Mouse (Mus musculus): ENCODE measurements at regions not wholly inside any gene's neighbourhood (a gene's known extent, or its start where the extent isn't known, plus 50 kb on each side); places are given as distances from the start of the nearest gene placed in this dataset.

DNA sequence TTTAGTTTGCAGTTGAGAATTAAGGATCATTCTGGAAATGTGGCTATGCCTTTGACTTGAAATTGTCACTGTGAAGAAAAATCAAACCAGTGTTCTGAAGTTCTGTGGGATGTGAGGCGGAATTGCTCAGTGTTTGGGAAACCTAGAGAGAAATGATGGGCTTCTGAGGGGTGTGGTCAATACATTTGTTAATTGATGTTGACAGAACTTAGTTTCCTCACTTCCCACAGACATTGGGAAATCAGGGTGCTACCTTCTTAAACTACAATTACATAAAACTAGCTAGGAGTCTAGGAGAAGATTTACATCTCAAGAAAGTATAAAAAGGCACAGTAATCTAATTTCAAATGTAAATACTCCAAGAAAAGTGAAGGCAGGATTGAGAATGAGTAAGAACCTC, 151.1 kb upstream of the Tusc1 start:
- Histone ChIP-seq H3K27ac (no peak overlapping the region), H3K9ac (no peak overlapping the region), H3K9me3 (replicated peaks) (no peaks in the 10 kb centered on the region), H3K4me2 (replicated peaks) (no peak overlapping the region), H3K27me3 (no peaks in the 10 kb centered on the region), H3K4me1 (no peaks in the 10 kb centered on the region), H3K36me3 (no peaks in the 10 kb centered on the region), H3K4me3 (no peak overlapping the region)
- WGBS: 87% methylated on average over 1 of the region's 1 CpGs
- no peak for ATAC-seq (ENCODE audit: low FRiP score)

DNA sequence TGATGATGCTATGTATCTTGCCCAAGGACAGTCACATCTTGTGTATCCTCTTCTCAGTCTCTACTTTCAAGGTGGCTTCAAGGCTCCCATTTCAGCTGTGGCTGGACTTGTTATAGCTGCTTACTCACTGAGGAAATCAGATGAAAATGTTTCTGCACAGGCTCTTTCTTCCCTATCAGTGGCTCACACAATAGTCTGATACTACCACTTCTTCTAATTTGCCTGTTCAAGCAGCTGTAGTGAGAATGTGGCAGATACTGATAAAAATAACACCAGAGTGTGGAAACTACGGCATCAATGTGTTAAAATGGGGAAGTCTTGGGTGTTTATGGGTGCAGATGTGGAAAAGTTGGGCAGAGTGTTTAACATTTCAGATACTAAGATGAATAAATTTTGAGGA, 145.9 kb upstream of the Tusc1 start:
- Histone ChIP-seq H3K27ac (no peak overlapping the region), H3K9me3 (replicated peaks) (no peaks in the 10 kb centered on the region), H3K4me3 (no peak overlapping the region), H3K4me2 (replicated peaks) (no peak overlapping the region), H3K36me3 (no peaks in the 10 kb centered on the region), H3K9ac (no peak overlapping the region), H3K27me3 (no peaks in the 10 kb centered on the region), H3K4me1 (no peaks in the 10 kb centered on the region)
- 91% methylated on average over 1 of the region's 1 CpGs for WGBS
- ATAC-seq (ENCODE audit: low FRiP score): no peak

DNA sequence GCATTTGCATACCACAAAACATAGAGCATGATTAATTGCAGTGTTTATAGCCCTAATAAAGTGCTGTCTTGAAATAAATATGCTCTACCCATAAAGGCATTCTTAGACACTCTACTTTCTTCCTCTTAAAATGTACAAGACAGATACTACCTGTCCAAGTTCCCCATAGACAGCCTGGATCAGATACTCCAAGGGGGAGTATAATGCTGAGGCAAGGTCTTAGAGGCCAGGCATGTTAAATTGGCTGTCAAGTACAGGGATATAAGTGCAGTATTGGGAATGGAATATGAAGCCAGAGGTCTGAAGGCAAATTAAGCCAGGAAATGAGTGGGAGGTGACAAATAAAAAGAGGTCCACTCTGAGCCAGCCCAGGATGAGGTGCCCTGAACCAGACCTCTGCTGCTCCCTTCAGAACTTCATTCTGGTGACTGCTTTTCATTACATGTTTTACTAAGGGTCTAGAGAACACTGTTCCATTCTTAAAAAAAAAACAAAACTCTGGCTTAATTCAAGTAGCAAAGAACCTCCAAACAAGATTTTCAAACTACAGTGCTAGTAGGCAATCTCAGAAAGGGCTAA, 142.0 kb upstream of the Tusc1 start:
- Histone ChIP-seq H3K4me1 (no peaks in the 10 kb centered on the region), H3K9me3 (replicated peaks) (no peaks in the 10 kb centered on the region), H3K27me3 (no peaks in the 10 kb centered on the region), H3K4me2 (replicated peaks) (no peak overlapping the region), H3K36me3 (no peaks in the 10 kb centered on the region), H3K27ac (no peak overlapping the region), H3K9ac (no peak overlapping the region), H3K4me3 (no peak overlapping the region)
- no peak for ATAC-seq (ENCODE audit: low FRiP score)

DNA sequence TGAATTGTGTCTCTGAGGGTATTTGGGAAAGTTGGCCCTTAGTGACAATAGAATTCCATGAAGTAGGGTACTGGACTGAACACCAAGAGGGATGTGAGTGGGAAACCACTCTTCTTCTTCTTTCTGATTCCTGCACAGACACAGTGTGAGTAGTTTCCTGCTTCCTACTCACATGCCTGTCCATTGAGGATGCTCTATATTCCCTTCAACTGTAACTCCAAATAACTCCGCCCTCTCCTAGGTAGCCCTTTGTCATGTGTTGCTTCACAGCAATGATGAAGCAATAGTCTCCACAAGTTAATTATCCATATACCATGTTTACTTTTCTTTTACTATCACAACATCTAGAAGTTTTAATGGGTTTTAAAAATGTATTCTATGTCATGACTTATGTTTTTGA, 132.7 kb upstream of the Tusc1 start:
- WGBS: 97% methylated on average over 1 of the region's 1 CpGs
- H3K9me3 ChIP-seq (replicated peaks): no peaks in the 10 kb centered on the region
- H3K27me3 ChIP-seq: no peaks in the 10 kb centered on the region
- no peak overlapping the region for H3K4me2 ChIP-seq (replicated peaks)
- no peak for ATAC-seq (ENCODE audit: low FRiP score)
- no peaks in the 10 kb centered on the region for H3K4me1 ChIP-seq
- H3K27ac ChIP-seq: no peak overlapping the region
- H3K36me3 ChIP-seq: no peaks in the 10 kb centered on the region
- H3K4me3 ChIP-seq: no peak overlapping the region
- no peak overlapping the region for H3K9ac ChIP-seq

DNA sequence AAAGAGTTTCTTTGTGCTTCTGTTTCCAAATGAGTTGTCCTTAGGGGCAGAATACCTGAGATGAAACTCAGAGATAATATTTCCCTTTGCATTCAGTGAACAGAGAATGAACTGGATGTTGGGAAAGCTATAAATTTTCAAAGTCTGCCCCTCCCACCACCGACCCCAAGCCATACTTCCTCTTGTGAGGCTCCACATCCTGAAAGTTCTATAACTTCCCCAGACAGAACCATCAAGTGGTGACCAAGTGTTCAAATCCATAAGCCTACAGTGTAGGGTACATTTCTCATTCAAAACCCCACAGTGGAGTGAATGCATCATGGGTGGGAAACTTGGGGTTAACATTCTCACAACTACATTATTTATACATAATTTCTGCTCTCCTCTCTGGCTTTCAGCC, 132.1 kb upstream of the Tusc1 start:
- Histone ChIP-seq H3K4me2 (replicated peaks) (no peak overlapping the region), H3K36me3 (no peaks in the 10 kb centered on the region), H3K27ac (no peak overlapping the region), H3K27me3 (no peaks in the 10 kb centered on the region), H3K4me1 (no peaks in the 10 kb centered on the region), H3K4me3 (no peak overlapping the region), H3K9ac (no peak overlapping the region), H3K9me3 (replicated peaks) (no peaks in the 10 kb centered on the region)
- 63% methylated on average over 1 of the region's 1 CpGs for WGBS
- ATAC-seq (ENCODE audit: low FRiP score): no peak

DNA sequence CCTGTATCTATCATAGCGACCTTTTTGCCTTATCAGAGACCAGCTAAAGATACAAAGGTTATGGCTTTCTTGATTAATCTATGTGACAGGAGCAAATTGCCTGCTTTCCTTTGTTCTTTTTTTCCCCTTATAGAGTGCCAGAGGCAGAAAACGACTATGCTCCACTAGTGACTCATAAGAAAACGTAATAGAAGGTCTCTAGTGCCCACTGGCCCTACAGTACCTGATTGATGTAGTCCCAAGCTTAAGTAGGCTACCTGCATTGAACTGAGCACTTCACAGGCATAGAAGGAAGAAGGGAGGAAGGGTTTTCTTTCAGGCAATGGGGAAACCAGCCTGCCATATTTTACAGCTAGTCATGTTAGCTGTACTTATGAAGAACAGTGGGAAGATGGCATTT, 116.0 kb upstream of the Tusc1 start:
- 56% methylated on average over 3 of the region's 3 CpGs for WGBS
- H3K36me3 ChIP-seq: no peaks in the 10 kb centered on the region
- ATAC-seq (ENCODE audit: low FRiP score): no peak
- H3K27ac ChIP-seq: no peak overlapping the region
- H3K4me2 ChIP-seq (replicated peaks): no peak overlapping the region
- H3K4me1 ChIP-seq: no peaks in the 10 kb centered on the region
- no peaks in the 10 kb centered on the region for H3K9me3 ChIP-seq (replicated peaks)
- no peak overlapping the region for H3K9ac ChIP-seq
- no peak overlapping the region for H3K4me3 ChIP-seq
- no peaks in the 10 kb centered on the region for H3K27me3 ChIP-seq

DNA sequence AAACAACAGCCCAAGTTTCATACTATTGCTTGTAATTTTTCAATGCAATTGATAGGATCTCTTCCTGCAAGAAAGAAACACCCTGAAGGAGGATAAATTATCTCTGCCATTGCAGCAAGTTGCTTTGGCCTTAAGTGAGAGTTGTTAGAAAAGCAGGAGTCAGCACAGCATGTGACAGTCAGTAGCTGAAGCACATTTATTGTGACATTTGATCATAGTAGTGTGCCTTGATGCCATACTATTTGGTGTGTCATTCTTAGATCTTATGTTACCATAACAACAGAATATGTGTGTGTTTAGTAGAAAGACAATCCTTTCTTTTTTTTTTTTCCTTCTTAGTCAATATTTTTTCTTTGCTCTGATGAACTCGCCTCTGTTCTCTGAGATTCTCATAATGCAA, 115.5 kb upstream of the Tusc1 start:
- 90% methylated on average over 1 of the region's 1 CpGs for WGBS
- Histone ChIP-seq H3K27ac (no peak overlapping the region), H3K4me2 (replicated peaks) (no peak overlapping the region), H3K36me3 (no peaks in the 10 kb centered on the region), H3K27me3 (no peaks in the 10 kb centered on the region), H3K4me1 (no peaks in the 10 kb centered on the region), H3K9me3 (replicated peaks) (no peaks in the 10 kb centered on the region), H3K9ac (no peak overlapping the region), H3K4me3 (no peak overlapping the region)
- ATAC-seq (ENCODE audit: low FRiP score): no peak

DNA sequence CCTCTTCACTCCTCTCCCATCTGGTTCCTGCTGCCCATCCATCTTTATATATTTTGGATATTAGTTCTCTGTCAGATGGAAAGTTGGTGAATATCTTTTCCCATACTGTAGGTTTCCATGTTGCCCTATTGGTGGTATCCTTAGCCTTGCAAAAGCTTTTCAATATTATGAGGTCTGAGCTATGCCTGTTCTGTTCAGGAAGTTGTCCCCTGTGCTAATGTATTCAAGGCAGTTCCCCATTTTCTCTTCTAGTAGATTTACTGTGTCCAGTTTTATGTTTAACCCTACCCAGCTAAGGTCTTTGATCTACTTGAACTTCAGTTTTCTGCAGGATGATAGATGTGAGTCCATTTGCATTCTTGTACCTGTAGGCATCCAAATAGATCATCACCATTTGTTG, 109.4 kb upstream of the Tusc1 start:
- Histone ChIP-seq H3K36me3 (no peaks in the 10 kb centered on the region), H3K4me3 (no peak overlapping the region), H3K4me2 (replicated peaks) (no peak overlapping the region), H3K9me3 (replicated peaks) (no peaks in the 10 kb centered on the region), H3K27me3 (no peaks in the 10 kb centered on the region), H3K9ac (no peak overlapping the region), H3K4me1 (no peaks in the 10 kb centered on the region), H3K27ac (no peak overlapping the region)
- no peak for ATAC-seq (ENCODE audit: low FRiP score)

DNA sequence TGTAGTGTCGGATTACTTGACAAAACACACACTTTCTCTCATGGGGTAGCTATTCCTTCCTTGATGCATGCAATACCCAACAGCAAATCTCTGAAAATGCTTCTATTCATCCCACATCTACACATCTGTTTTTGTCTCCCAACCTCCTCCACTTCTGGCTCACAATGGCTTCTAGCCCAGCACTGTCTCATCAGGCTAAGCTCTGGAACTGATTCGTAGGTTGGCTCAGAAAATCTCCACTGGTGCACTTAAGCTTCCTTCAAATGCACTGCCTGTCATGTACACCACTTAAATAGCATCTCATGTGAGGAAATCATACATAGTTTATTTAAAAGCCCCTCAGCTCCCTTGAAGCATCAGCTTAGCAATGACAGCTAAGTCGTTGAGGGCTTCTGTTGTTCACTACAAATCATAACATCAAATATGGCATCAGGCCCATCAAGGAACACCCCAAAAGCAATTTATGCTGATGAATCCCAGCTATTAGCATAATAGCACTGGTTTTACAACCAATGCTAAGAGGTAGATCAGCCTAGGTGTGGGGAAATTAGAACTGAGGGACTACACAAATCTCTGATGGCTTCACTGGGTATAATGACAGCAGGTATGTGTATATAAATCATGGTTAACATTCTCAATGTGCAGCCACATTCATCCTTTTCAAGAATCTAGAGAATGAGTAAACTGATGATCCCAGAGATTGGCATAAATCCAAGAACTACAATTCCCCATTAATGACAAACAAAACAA, 103.5 kb upstream of the Tusc1 start:
- H3K9ac ChIP-seq: no peak overlapping the region
- ATAC-seq (ENCODE audit: low FRiP score): no peak
- WGBS: 79% methylated on average over 3 of the region's 3 CpGs

DNA sequence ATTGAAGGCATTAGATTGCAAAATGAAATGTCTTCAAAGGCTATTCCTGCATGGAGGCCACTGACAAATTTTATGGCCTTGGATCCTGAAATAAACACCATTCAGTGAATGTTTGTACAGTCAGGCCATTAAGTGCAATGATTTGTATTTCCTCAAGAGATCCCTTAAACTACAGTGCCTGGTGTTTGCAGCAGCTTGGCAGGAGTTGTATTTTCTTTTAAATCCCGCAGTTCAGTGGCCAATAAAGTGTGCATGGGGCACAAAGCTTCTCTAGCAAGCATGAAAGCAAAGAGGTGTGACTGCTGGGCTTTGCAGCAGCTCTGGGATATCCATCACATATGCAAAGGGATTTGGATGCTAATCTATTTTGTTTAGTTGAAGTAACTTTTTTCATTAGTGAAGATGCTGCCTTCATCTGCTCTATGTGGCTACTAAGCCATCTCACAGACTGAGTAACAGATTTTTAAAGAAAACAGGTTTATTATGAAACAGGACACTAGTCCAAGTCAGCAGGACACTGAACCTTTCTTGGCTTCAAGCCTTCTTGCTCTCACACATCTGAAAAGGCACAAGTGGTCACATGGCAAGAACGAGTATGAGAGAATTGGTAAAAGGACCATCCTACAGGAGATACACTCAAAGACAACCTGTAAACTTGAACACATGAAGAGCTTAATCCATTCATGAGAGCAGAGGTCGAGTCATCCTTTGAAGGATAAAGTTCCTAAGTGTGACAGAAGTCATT, 102.2 kb upstream of the Tusc1 start:
- ATAC-seq (ENCODE audit: low FRiP score): no peak

More for the DNA sequence above, 103.5 kb upstream of the Tusc1 start:
- no peaks in the 10 kb centered on the region for H3K9me3 ChIP-seq (replicated peaks)
- no peak overlapping the region for H3K4me2 ChIP-seq (replicated peaks)
- H3K4me3 ChIP-seq: no peak overlapping the region
- H3K4me1 ChIP-seq: no peaks in the 10 kb centered on the region
- no peaks in the 10 kb centered on the region for H3K27me3 ChIP-seq
- no peak overlapping the region for H3K27ac ChIP-seq
- H3K36me3 ChIP-seq: no peaks in the 10 kb centered on the region

DNA sequence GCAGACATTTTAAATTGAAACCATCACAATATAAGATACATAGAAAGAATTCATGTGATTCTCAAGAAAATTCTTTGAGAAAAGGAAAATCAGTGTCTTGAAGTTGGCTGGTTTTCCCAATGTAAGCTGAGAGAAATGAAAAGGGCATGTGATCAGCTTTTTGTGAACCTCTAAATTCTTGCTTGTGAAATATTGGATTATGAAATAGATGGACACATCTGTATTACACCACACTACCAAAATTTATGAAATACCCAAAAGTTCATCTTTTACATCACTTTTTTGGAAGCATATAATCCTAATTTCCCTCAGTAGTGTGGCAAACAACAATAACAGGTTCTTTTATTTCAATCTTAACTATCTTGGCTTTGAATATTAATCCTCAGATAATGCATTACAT, 77.4 kb upstream of the Tusc1 start:
- Histone ChIP-seq H3K27me3 (no peaks in the 10 kb centered on the region), H3K4me1 (no peaks in the 10 kb centered on the region), H3K4me3 (no peak overlapping the region), H3K4me2 (replicated peaks) (no peak overlapping the region), H3K9me3 (replicated peaks) (no peaks in the 10 kb centered on the region), H3K27ac (no peak overlapping the region), H3K9ac (no peak overlapping the region), H3K36me3 (no peaks in the 10 kb centered on the region)
- no peak for ATAC-seq (ENCODE audit: low FRiP score)

More for the DNA sequence above, 102.2 kb upstream of the Tusc1 start:
- Histone ChIP-seq H3K4me2 (replicated peaks) (no peak overlapping the region), H3K27me3 (no peaks in the 10 kb centered on the region), H3K9ac (no peak overlapping the region), H3K36me3 (no peaks in the 10 kb centered on the region), H3K27ac (no peak overlapping the region), H3K4me3 (no peak overlapping the region), H3K4me1 (no peaks in the 10 kb centered on the region), H3K9me3 (replicated peaks) (no peaks in the 10 kb centered on the region)
- WGBS: 51% methylated on average over 3 of the region's 3 CpGs

DNA sequence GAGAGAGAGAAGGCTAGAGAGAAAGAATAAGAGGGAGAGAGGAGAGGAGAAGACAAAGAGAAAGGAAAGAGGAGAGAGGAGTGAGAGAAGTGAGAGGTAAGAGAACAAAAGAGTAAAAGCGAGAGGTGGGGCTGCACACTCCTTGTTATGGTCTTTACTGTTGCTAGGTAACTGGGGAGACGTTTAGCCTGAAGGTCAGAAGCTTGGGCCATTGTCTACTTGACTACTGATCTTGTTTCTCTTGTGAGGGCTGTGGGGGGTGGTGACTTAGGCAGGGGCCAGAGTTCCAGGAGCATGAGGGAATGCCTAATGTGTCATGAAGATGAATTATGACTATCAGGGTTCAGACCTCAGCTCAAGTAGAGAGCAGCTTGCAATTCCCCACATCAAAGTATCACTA, 71.6 kb upstream of the Tusc1 start:
- H3K27ac ChIP-seq: no peak overlapping the region
- H3K4me1 ChIP-seq: no peaks in the 10 kb centered on the region
- WGBS: 33% methylated on average over 2 of the region's 2 CpGs
- ATAC-seq (ENCODE audit: low FRiP score): no peak
- no peak overlapping the region for H3K4me2 ChIP-seq (replicated peaks)
- no peaks in the 10 kb centered on the region for H3K36me3 ChIP-seq
- no peak overlapping the region for H3K4me3 ChIP-seq
- no peaks in the 10 kb centered on the region for H3K27me3 ChIP-seq
- 0 out of 2 replicates have a peak, but pooled peaks cover 5% of the 10 kb centered on the region for H3K9me3 ChIP-seq (replicated peaks)
- no peak overlapping the region for H3K9ac ChIP-seq

DNA sequence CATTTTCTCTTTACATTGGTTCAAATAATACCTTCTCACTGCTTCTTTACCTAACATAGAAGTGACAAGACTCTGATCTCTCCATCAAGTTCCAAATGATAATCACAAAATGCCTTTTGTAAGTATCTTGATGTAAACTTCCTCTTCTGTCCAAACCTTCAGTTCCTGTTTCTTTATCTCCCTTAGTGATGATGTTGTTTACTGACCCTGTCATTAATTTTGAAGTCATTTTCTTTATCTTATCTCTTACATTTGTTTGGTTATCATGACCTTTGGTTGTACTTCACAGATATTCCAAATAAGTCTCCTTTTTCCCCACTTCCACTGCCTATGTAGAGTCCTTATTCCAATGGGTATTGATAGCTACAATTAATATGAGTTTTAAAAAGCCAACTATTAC, 65.3 kb upstream of the Tusc1 start:
- Histone ChIP-seq H3K4me2 (replicated peaks) (no peak overlapping the region), H3K27ac (no peak overlapping the region), H3K4me1 (no peaks in the 10 kb centered on the region), H3K36me3 (no peaks in the 10 kb centered on the region), H3K9ac (no peak overlapping the region), H3K4me3 (no peak overlapping the region), H3K9me3 (replicated peaks) (0 out of 2 replicates have a peak, but pooled peaks cover 3% of the 10 kb centered on the region), H3K27me3 (no peaks in the 10 kb centered on the region)
- no peak for ATAC-seq (ENCODE audit: low FRiP score)
